Mouse (Mus musculus): Measurements from ENCODE around the gene Phxr2. TPM values are rescaled to one million over a fixed set of nuclear protein-coding genes. Genes with fewer than 3 reads are reported as not detected.
A peak's percentile ranks its signal among the peaks of the same experiment; 100 is the strongest.

Phxr2 gene
- total RNA-seq, 2 experiments from 2014 or later, result not detected

GRCm38 (mm10) chr10:99095114-99095513 is 31.0 kb downstream of the Phxr2 start:
- no peak for DNase-seq (ENCODE audit: low spot score in 2 of 2)

DNA sequence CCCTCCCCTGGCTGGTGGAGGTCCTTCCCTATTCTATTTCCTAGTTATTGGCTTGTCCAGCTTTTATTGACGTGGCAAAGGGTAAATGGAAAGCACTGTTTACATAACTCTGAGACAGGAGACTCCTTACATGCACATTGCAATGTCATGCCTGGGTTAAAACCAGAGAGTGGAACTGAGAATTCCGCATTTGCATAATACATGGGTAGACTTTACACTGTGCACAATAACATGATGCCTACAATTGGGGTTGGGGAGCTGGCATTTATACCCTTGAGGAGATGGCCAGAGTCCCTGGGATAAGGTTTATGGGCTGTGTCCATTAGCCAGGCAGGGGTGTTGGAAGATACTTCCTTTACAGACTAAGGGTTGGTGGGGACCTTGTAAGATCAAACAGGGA is 32.8 kb downstream of the Phxr2 start:
- DNase-seq (ENCODE audit: low spot score in 2 of 2), result no peak

- no peak for DNase-seq (ENCODE audit: low spot score in 2 of 2)
These were observed 36.2 kb downstream of the Phxr2 start for GRCm38 (mm10) chr10:99089906-99090305.

DNA sequence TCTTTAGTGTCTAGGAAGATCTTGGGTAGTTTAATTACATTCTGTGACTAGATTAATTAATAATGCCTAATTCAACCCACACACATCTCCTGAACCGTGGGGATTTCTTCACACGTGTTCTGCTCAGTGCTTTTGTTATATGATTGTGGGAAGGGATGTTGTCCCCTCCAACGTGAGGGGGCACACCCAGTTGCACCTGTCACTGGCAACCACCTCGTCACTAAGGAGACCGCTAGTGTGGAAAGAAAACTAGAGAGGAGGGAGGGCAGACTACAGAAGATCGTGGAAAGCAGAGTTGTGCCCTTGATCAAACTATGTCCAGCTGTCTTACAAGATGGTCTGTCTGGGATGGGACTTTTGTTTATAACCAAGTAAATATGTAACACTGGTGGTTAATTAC is 40.1 kb downstream of the Phxr2 start:
- DNase-seq (ENCODE audit: low spot score in 2 of 2), result no peak

DNA sequence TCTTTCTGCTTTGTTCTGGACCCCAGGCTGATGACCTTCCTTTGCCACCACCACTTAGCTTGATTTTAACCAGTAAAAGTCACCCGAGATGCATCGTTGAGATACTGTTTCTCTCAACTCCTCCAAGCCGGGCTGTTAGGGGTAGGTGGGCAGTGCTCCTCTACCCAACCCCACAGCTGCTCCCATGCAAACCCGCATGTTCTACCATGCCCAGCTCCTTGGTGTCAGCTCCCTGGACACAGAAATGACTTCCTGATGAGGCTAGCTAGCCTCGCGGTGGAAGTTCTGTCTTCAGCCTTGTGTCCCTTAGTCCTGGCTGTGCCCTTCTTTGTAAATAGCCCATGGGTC is 40.9 kb downstream of the Phxr2 start:
- DNase-seq (ENCODE audit: low spot score in 2 of 2), result no peak

DNA sequence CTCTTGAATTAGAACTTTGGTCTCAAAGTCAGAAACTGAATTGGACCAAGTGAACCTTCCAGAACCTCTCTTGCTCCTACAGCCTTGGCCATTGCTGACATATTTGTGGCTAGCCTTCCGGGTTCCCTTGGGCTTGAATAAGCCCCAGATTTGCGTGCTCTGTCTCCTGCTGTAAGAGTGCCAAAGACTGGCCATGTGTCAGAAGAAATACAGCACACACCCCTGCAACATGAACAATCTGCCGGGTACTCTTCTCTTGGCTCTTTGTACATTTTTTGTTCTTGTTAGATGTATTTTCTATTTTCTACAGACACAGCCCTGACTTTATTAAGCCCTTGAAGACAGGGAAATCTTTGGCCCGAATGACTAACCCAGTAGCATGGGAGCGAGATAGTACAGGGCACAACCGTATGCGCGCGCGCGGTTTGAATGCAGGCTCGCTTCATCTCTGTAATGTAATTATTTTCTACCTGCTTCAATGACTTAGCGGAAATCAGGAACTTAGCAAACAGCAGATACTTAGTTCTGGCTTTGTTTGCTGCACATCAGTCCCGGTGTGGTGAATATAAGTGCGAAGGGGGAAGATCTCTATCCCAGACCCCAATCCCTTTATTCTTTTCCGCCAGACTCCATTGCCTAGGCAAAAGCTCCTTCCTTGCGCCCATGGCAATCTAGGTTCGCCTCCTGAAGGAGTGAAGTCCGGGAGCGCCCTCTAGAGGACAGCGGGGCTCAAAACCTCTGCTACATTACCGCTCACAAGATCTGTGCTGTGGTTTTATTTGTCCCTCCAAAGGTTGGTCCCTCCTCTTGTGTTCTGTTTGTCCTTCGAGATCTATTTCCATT is 41.5 kb downstream of the Phxr2 start:
- DNase-seq (ENCODE audit: low spot score in 2 of 2), result peak; percentile 92 to 97

DNA sequence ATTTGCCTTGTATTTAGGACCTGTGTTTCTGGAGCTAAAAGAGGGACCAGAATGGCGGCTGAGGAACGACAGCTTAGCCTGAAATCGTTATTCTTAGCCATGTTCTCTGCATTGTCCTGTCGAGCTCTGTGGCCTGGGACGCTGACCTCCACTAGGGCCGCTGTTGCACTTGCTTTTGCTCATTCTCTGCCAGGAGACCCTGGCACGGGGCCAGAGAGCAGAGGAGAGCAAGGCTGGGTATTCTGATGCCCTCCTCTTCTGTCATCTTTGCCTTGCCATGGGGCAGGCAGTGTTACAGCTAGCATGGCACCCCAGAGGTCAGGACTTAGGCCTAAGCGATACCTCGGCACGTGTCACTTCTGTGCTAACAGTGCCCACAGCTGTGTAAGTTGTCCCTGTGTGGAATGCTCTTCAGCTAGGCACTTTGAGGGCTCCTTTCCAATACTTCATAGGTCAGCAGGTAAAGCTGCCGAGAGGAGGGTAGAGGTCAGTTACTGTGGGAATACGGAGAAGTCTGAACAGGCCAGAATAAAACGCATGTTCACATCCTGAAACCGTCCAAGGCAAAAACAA is 42.6 kb downstream of the Phxr2 start:
- no peak for DNase-seq (ENCODE audit: low spot score in 2 of 2)

GRCm38 (mm10) chr10:99081569-99081990 is 44.5 kb downstream of the Phxr2 start:
- peak; percentile 68 to 69 for DNase-seq (ENCODE audit: low spot score in 2 of 2)

DNA sequence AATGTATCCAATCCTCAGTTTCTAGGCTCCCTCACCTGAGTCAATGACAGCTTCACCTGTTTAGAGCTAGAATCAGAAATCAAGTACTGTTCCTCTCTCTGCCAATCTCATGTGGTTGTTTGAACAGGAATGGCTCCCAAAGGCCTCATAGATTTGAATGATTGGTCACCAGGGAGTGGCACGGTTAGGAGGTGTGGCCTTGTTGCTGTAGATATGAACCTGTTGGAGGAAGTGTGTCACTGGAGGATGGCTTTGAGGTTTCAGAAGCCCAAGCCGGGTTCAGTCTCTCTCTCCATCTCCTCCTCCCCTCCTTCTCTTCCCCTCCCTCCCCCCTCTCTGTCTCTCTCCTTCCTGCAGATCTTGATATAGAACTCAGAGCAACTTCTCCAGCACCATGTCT is 47.5 kb downstream of the Phxr2 start:
- DNase-seq (ENCODE audit: low spot score in 2 of 2), result no peak

GRCm38 (mm10) chr10:99076113-99076895 is 49.8 kb downstream of the Phxr2 start:
- peak; percentile 27 to 48 for DNase-seq (ENCODE audit: low spot score in 2 of 2)

Other genes with a start within 250 kb of the Phxr2 start
- 100 to 1,000 TPM; 656 to 703 TPM for gene Atp2b1, start 211.9 kb downstream of the Phxr2 start, total RNA-seq (2021)
- gene Poc1b, start 19.3 kb downstream of the Phxr2 start, total RNA-seq (2021), result 1 to 10 TPM; 6.5 to 7.1 TPM
- 1 to 10 TPM; 1.9 to 2.3 TPM for gene Galnt4, start 18.2 kb downstream of the Phxr2 start, total RNA-seq (2021)
- gene Dusp6, start 136.9 kb upstream of the Phxr2 start, total RNA-seq (2021), result 100 to 1,000 TPM; 103 to 116 TPM

Measured in left cerebral cortex, adult 18-20 months (tissue).